9 mouse cellular contexts compared by ENCODE assay signal in genomic region chr4:138495775-138496174, GRCm38 (mm10). TPM values are rescaled to one million over a fixed set of nuclear protein-coding genes. Genes with fewer than 3 reads are reported as not detected.
DNase-seq lines count a peak whose midpoint lies in the region; ATAC-seq and TF ChIP-seq lines count a peak whose summit lies in the region.
"Had no signal": no experiment of that assay in that cellular context is flagged by ENCODE, and none has a peak within 500 bp of the region (broad histone marks: within the 10 kb centered on the region; RNA-seq: fewer than 3 reads in every experiment).

No protein-coding gene starts in this region.

- peak overlapping the region; percentile 40 for H3K27ac ChIP-seq in embryonic facial prominence, embryonic 10.5 days (replicated peaks)
- H3K27ac ChIP-seq in hindbrain, embryonic 11.5 days (ENCODE audit: low read depth, low read length), result no peak overlapping the region
- peak overlapping the region; percentile 88 for H3K27ac ChIP-seq in midbrain, embryonic 10.5 days (replicated peaks)
- no peak overlapping the region for H3K27ac ChIP-seq in liver, postnatal 0 days (ENCODE audit: low read depth)

- H3K36me3 ChIP-seq in embryonic facial prominence, embryonic 10.5 days (replicated peaks), result no peaks in the 10 kb centered on the region
- no peaks in the 10 kb centered on the region for H3K36me3 ChIP-seq in hindbrain, embryonic 11.5 days (ENCODE audit: control insufficient read depth, insufficient read depth, low read length)
- no peaks in the 10 kb centered on the region for H3K36me3 ChIP-seq in midbrain, embryonic 10.5 days
- H3K36me3 ChIP-seq in liver, postnatal 0 days (replicated peaks; ENCODE audit: insufficient read depth, low read length), result no peaks in the 10 kb centered on the region

- no peak overlapping the region for H3K9ac ChIP-seq in hindbrain, embryonic 11.5 days (ENCODE audit: low read depth, low read length)
- H3K9ac ChIP-seq in liver, postnatal 0 days (replicated peaks), result no peak overlapping the region

- WGBS in embryonic facial prominence, embryonic 10.5 days, result 10% methylated on average over 13 of the region's 13 CpGs
- 7% methylated on average over 13 of the region's 13 CpGs for WGBS in hindbrain, embryonic 11.5 days
- WGBS in midbrain, embryonic 10.5 days, result 9% methylated on average over 13 of the region's 13 CpGs
- WGBS in liver, postnatal 0 days (ENCODE audit: insufficient replicate concordance), result 13% methylated on average over 13 of the region's 13 CpGs

- no peaks in the 10 kb centered on the region for H3K9me3 ChIP-seq in embryonic facial prominence, embryonic 10.5 days
- H3K9me3 ChIP-seq in hindbrain, embryonic 11.5 days (ENCODE audit: control insufficient read depth, low read length), result no peaks in the 10 kb centered on the region
- no peaks in the 10 kb centered on the region; the same call in 1 of the 2 replicates for H3K9me3 ChIP-seq in midbrain, embryonic 10.5 days (replicated peaks)
- no peaks in the 10 kb centered on the region for H3K9me3 ChIP-seq in liver, postnatal 0 days (ENCODE audit: low read length)

- H3K4me3 ChIP-seq in embryonic facial prominence, embryonic 10.5 days, result 0 out of 2 replicates have a peak overlapping the region, but pooled peaks have one; percentile 2
- no peak overlapping the region for H3K4me3 ChIP-seq in hindbrain, embryonic 11.5 days (ENCODE audit: low read depth, low read length)
- peak overlapping the region; percentile 35 for H3K4me3 ChIP-seq in midbrain, embryonic 10.5 days
- no peak overlapping the region for H3K4me3 ChIP-seq in liver, postnatal 0 days (ENCODE audit: low read depth, low read length)

- ATAC-seq in hindbrain, embryonic 11.5 days (ENCODE audit: low FRiP score), result no peak
- no peak for ATAC-seq in liver, postnatal 0 days

- no peak for TF ChIP-seq CTCF in liver, postnatal 0 days (IDR thresholded peaks at IDR 0.05; ENCODE audit: low read depth)

- no peak overlapping the region for H3K4me2 ChIP-seq in hindbrain, embryonic 11.5 days (replicated peaks; ENCODE audit: low read depth, low read length)
- H3K4me2 ChIP-seq in liver, postnatal 0 days (ENCODE audit: low read depth, low read length), result no peak overlapping the region

- peaks cover 33% of the 10 kb centered on the region for H3K27me3 ChIP-seq in embryonic facial prominence, embryonic 10.5 days (replicated peaks; ENCODE audit: low read depth, poor library complexity, severe bottlenecking)
- no peaks in the 10 kb centered on the region for H3K27me3 ChIP-seq in hindbrain, embryonic 11.5 days (ENCODE audit: control insufficient read depth, insufficient read depth, low read length)
- peaks cover 15% of the 10 kb centered on the region; the same call in 1 of the 2 replicates for H3K27me3 ChIP-seq in midbrain, embryonic 10.5 days (ENCODE audit: low read depth, poor library complexity, severe bottlenecking)
- no peaks in the 10 kb centered on the region; the same call in 1 of the 2 replicates for H3K27me3 ChIP-seq in liver, postnatal 0 days (ENCODE audit: insufficient read depth, low read length)

- H3K4me1 ChIP-seq in embryonic facial prominence, embryonic 10.5 days, result peaks cover 46% of the 10 kb centered on the region
- H3K4me1 ChIP-seq in hindbrain, embryonic 11.5 days (replicated peaks; ENCODE audit: control insufficient read depth, insufficient read depth, low read length), result peaks cover 13% of the 10 kb centered on the region; the same call in 1 of the 2 replicates
- H3K4me1 ChIP-seq in midbrain, embryonic 10.5 days, result peaks cover 63% of the 10 kb centered on the region
- H3K4me1 ChIP-seq in liver, postnatal 0 days (ENCODE audit: insufficient read depth), result no peaks in the 10 kb centered on the region

- TF ChIP-seq EP300 in liver, postnatal 0 days (IDR thresholded peaks at IDR 0.05; ENCODE audit: low read depth), result no peak

- peak; percentile 29 to 35 for DNase-seq in heart, adult 18-20 months
- DNase-seq in heart, adult 8-10 months (ENCODE audit: low spot score), result no peak
- DNase-seq in embryonic facial prominence, embryonic 10.5 days (ENCODE audit: low spot score), result peak; percentile 17
- peak; percentile 44 for DNase-seq in hindbrain, embryonic 11.5 days (ENCODE audit: low spot score)
- peak; percentile 33 for DNase-seq in midbrain, embryonic 10.5 days (ENCODE audit: low spot score)
- no peak for DNase-seq in cerebellum, adult 11 months
- DNase-seq in left cerebral cortex, adult 8-10 months (ENCODE audit: low spot score in 2 of 2), result no peak
- DNase-seq in liver, postnatal 0 days, result no peak

RNA-seq across cellular contexts. Expression of gene Camk2n1, which starts 41.7 kb away (rescaled TPM):
- 10 to 100 TPM; 12.3 to 12.6 TPM for total RNA-seq in heart, adult 18-20 months (2021)
- total RNA-seq in heart, adult 8-10 months (2022), result 10 to 100 TPM; 10.8 to 12.7 (median 11.1) TPM
- 1.1 and 1.2 TPM in 2 replicates for polyA plus RNA-seq in embryonic facial prominence, embryonic 10.5 days (2016; fragmentation: Nextera tagmentation; extraction: Ambion mirVana)
- 6.0 and 6.4 TPM in 2 replicates for polyA plus RNA-seq in hindbrain, embryonic 11.5 days (2014; fragmentation: Nextera tagmentation; extraction: Ambion mirVana)
- polyA plus RNA-seq in midbrain, embryonic 10.5 days (2016; fragmentation: Nextera tagmentation; extraction: Ambion mirVana), result 3.3 and 3.9 TPM in 2 replicates
- 1,000 to 10,000 TPM in 2 of 4 experiments, 100 to 1,000 TPM in 2; 966 to 1,102 (median 1,006) TPM for total RNA-seq in left cerebral cortex, adult 8-10 months (2022)
- polyA plus RNA-seq in liver, postnatal 0 days (2015; fragmentation: Nextera tagmentation; extraction: Ambion mirVana), result 5.5 and 6.1 TPM in 2 replicates
- total RNA-seq: common myeloid progenitor, adult 5-6 weeks had no signal

Comparison
In these comparisons a context has a peak if more than half of its experiments do, and no peak if none do; other contexts are left out.
1. DNase-seq: peak in heart, adult 18-20 months (2 of 2), embryonic facial prominence, embryonic 10.5 days (single experiment), hindbrain, embryonic 11.5 days (single experiment) and midbrain, embryonic 10.5 days (single experiment); none in heart, adult 8-10 months (single experiment), cerebellum, adult 11 months (single experiment), left cerebral cortex, adult 8-10 months (0 of 2) and liver, postnatal 0 days (single experiment).
2. H3K27ac ChIP-seq: peak in embryonic facial prominence, embryonic 10.5 days (single experiment) and midbrain, embryonic 10.5 days (single experiment); none in hindbrain, embryonic 11.5 days (single experiment) and liver, postnatal 0 days (single experiment).
3. H3K4me3 ChIP-seq: peak in embryonic facial prominence, embryonic 10.5 days (single experiment) and midbrain, embryonic 10.5 days (single experiment); none in hindbrain, embryonic 11.5 days (single experiment) and liver, postnatal 0 days (single experiment).